Mouse (Mus musculus) neutrophil, adult 5-6 weeks (primary cell): ENCODE results near the gene Rarg. TPM values are rescaled to one million over a fixed set of nuclear protein-coding genes. Genes with fewer than 3 reads are reported as not detected.

ENCODE experiments used
- ATAC-seq: fragments of 151-379, 151-347 bp; 2 replicates; pipeline ENCODE4 v1.8.0; 2017; ENCODE audit warnings: mild to moderate bottlenecking, moderate TSS enrichment; ENCODE audit not compliant: insufficient number of reproducible peaks, poor library complexity, low FRiP score, severe bottlenecking; ENCODE audit errors: extremely low read depth
- total RNA-seq: library from RNA; stranded (forward); fragments of 200-1000 nt; gene quantifications from 2 replicates; pipeline ENCODE4 v1.2.3, GENCODE M21; 2017

Rarg gene
- total RNA-seq, 1 experiment from 2014 or later: 38.3 TPM

DNA sequence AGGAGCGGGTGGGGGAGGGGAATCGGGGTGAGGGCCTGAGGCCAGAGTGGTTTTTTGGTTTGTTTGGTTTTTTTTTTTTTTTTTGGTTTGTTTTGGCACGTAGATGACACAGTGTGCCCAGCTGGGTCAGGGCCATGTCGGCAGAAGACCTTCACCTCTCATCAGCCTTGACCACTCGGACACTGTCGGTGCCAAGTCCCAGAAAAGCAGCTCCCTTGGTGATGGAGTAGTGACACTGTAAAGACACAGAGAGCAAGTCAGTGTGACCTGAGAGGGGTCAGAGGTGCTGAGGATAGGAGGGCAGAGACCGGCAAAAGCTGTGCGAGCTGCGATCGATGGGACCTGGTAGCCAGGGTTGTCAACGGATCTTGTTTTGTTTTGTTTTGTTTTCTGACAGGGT is 71.1 kb downstream of the Rarg start:
- no peak for ATAC-seq

Other genes with a start within 250 kb of the Rarg start
- gene Krt18, start 229.3 kb downstream of the Rarg start, total RNA-seq: 0.37 and 1.0 TPM in 2 replicates
- gene Eif4b, start 183.7 kb downstream of the Rarg start, total RNA-seq: 186 and 190 TPM in 2 replicates
- gene Tns2, start 157.1 kb downstream of the Rarg start, total RNA-seq: 0.70 TPM in 1 of 2 replicates, not detected in the other
- gene Spryd3, start 121.3 kb downstream of the Rarg start, total RNA-seq: 47.0 and 56.1 TPM in 2 replicates
- 4.7 and 6.5 TPM in 2 replicates for gene Igfbp6, start 113.2 kb downstream of the Rarg start, total RNA-seq
- 13.3 and 14.4 TPM in 2 replicates for gene Soat2, start 107.0 kb downstream of the Rarg start, total RNA-seq
- 118 and 120 TPM in 2 replicates for gene Zfp740, start 54.3 kb downstream of the Rarg start, total RNA-seq
- 47.6 and 56.0 TPM in 2 replicates for gene Csad, start 52.8 kb downstream of the Rarg start, total RNA-seq
- gene Itgb7, start 25.6 kb downstream of the Rarg start, total RNA-seq: 338 and 351 TPM in 2 replicates
- 0.49 TPM in 1 of 2 replicates, not detected in the other for gene Gm9918, start 13.0 kb upstream of the Rarg start, total RNA-seq
- 21.6 and 22.6 TPM in 2 replicates for gene Mfsd5, start 21.9 kb upstream of the Rarg start, total RNA-seq
- gene Espl1, start 38.7 kb upstream of the Rarg start, total RNA-seq: 1.2 and 6.1 TPM in 2 replicates
- gene Pfdn5, start 68.6 kb upstream of the Rarg start, total RNA-seq: 495 and 562 TPM in 2 replicates
- gene Myg1, start 74.2 kb upstream of the Rarg start, total RNA-seq: 44.2 and 56.0 TPM in 2 replicates
- 46.0 and 50.6 TPM in 2 replicates for gene Aaas, start 93.3 kb upstream of the Rarg start, total RNA-seq
- not detected in 2 replicates for gene Sp7, start 109.7 kb upstream of the Rarg start, total RNA-seq
- gene Sp1, start 148.6 kb upstream of the Rarg start, total RNA-seq: 105 and 109 TPM in 2 replicates
- 0.74 and 1.2 TPM in 2 replicates for gene Amhr2, start 187.8 kb upstream of the Rarg start, total RNA-seq
- gene Prr13, start 201.5 kb upstream of the Rarg start, total RNA-seq: 272 and 296 TPM in 2 replicates
- 144 TPM in 2 replicates for gene Pcbp2, start 213.0 kb upstream of the Rarg start, total RNA-seq
- gene Gm10337, start 246.2 kb upstream of the Rarg start, total RNA-seq: not detected in 2 replicates